Mouse (Mus musculus): ENCODE measurements around the gene Fam13a.

DNA sequence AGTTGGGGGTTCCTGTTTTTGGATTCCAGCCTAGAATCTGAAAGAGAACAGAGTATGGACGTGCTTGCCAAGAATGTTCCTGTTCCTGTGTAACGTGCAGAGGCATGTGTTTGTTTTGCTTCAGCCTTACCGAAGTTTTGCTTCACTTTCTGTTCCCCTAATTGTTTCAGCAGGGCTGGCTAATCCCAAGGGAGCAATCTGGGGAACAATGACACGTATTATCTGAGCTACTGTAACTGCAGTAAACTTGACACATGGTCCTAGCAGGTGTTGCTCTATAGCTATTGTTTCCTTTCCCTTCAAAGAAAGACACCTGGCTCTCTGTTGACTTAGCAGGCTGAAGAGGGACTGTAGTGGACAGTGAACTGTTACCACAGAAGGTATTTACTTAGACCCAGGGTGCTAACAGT, 25.3 kb downstream of the Fam13a start:
- TF ChIP-seq POLR2A (IDR thresholded peaks at IDR 0.05; ENCODE audit: borderline replicate concordance, insufficient read depth, low read length) = no peak
- no peak for TF ChIP-seq CTCF (IDR thresholded peaks at IDR 0.05; ENCODE audit: borderline replicate concordance, insufficient read depth, low read depth, low read length)
